8 mouse cellular contexts compared by ENCODE assay signal in genomic region chr8:94966578-94966977, GRCm38 (mm10). TPM values are rescaled to one million over a fixed set of nuclear protein-coding genes. Genes with fewer than 3 reads are reported as not detected.
A peak's percentile ranks its signal among the peaks of the same experiment; 100 is the strongest.
DNase-seq lines count a peak whose midpoint lies in the region; ATAC-seq and TF ChIP-seq lines count a peak whose summit lies in the region.

No protein-coding gene starts in this region.

- no peaks in the 10 kb centered on the region for H3K36me3 ChIP-seq in hindbrain, embryonic 10.5 days
- no peaks in the 10 kb centered on the region for H3K36me3 ChIP-seq in hindbrain, embryonic 13.5 days
- no peaks in the 10 kb centered on the region for H3K36me3 ChIP-seq in E14TG2a.4 (ENCODE audit: insufficient read depth, low read length)

- 30% methylated on average over 7 of the region's 7 CpGs for WGBS in hindbrain, embryonic 10.5 days
- WGBS in hindbrain, embryonic 13.5 days = 25% methylated on average over 7 of the region's 7 CpGs

- no peaks in the 10 kb centered on the region for H3K9me3 ChIP-seq in hindbrain, embryonic 10.5 days
- H3K9me3 ChIP-seq in hindbrain, embryonic 13.5 days = no peaks in the 10 kb centered on the region
- H3K9me3 ChIP-seq in E14TG2a.4 (ENCODE audit: low read length) = no peaks in the 10 kb centered on the region

- 0 out of 2 replicates have a peak, but pooled peaks cover 4% of the 10 kb centered on the region for H3K27me3 ChIP-seq in hindbrain, embryonic 10.5 days (ENCODE audit: insufficient read depth, poor library complexity, severe bottlenecking)
- no peaks in the 10 kb centered on the region for H3K27me3 ChIP-seq in hindbrain, embryonic 13.5 days
- 0 out of 2 replicates have a peak, but pooled peaks cover 2% of the 10 kb centered on the region for H3K27me3 ChIP-seq in E14TG2a.4 (ENCODE audit: insufficient read depth, low read length)

- no peak overlapping the region for H3K27ac ChIP-seq in hindbrain, embryonic 10.5 days
- no peak overlapping the region for H3K27ac ChIP-seq in hindbrain, embryonic 13.5 days
- H3K27ac ChIP-seq in cortical plate, adult 2 months (ENCODE audit: insufficient read depth, low read length) = no peak overlapping the region

- no peak overlapping the region for H3K9ac ChIP-seq in hindbrain, embryonic 13.5 days

- no peak overlapping the region for H3K4me3 ChIP-seq in hindbrain, embryonic 10.5 days
- H3K4me3 ChIP-seq in hindbrain, embryonic 13.5 days = no peak overlapping the region
- H3K4me3 ChIP-seq in E14TG2a.4 (replicated peaks; ENCODE audit: low read length) = no peak overlapping the region
- no peak overlapping the region for H3K4me3 ChIP-seq in cortical plate, adult 2 months (ENCODE audit: insufficient read depth, low read length)

- peak; percentile 62 for TF ChIP-seq CTCF in E14TG2a.4 (conservative IDR thresholded peaks at IDR 0.05; ENCODE audit: low read length)
- TF ChIP-seq CTCF in cortical plate, adult 2 months (IDR thresholded peaks at IDR 0.05; ENCODE audit: extremely low read depth, insufficient read depth, low read length) = peak; percentile 57

- peak; percentile 49 for DNase-seq in hindbrain, embryonic 10.5 days (ENCODE audit: low spot score)
- DNase-seq in kidney, postnatal 36 days = peak; percentile 65 to 72
- DNase-seq in naive thymus-derived CD4-positive, alpha-beta T cell, adult 2 months (ENCODE audit: low read depth) = peak; percentile 77
- no peak for DNase-seq in adrenal gland, adult 18-20 months (ENCODE audit: low spot score in 2 of 2)
- no peak for DNase-seq in layer of hippocampus, postnatal 14 days (ENCODE audit: low spot score in 2 of 2)

- no peak for ATAC-seq in hindbrain, embryonic 13.5 days (ENCODE audit: low FRiP score)

- no peak overlapping the region for H3K4me2 ChIP-seq in hindbrain, embryonic 13.5 days

- no peak for TF ChIP-seq POLR2A in cortical plate, adult 2 months (IDR thresholded peaks at IDR 0.05; ENCODE audit: extremely low read depth, insufficient read depth, low read length)

- H3K4me1 ChIP-seq in hindbrain, embryonic 10.5 days (replicated peaks) = 0 out of 2 replicates have a peak, but pooled peaks cover 3% of the 10 kb centered on the region
- peaks cover 9% of the 10 kb centered on the region; the same call in 1 of the 2 replicates for H3K4me1 ChIP-seq in hindbrain, embryonic 13.5 days (replicated peaks)
- H3K4me1 ChIP-seq in E14TG2a.4 (replicated peaks; ENCODE audit: low read depth, low read length) = no peaks in the 10 kb centered on the region
- H3K4me1 ChIP-seq in cortical plate, adult 2 months (ENCODE audit: control insufficient read depth, insufficient read depth, low read length) = no peaks in the 10 kb centered on the region

RNA-seq across cellular contexts. Expression of gene Adgrg1, which starts 8.0 kb away (rescaled TPM):
- 101 and 186 TPM in 2 replicates for polyA plus RNA-seq in hindbrain, embryonic 10.5 days (2016; fragmentation: Nextera tagmentation; extraction: Ambion mirVana)
- 158 and 162 TPM in 2 replicates for polyA plus RNA-seq in hindbrain, embryonic 13.5 days (2015; fragmentation: Nextera tagmentation; extraction: Ambion mirVana)
- 63.4 and 63.8 TPM in 2 replicates for polyA plus RNA-seq in cortical plate, adult 2 months (2012; rRNA removed)
- 10 to 100 TPM; 24.1 to 43.3 TPM for total RNA-seq in adrenal gland, adult 18-20 months (2021)
- 100 to 1,000 TPM; 113 to 146 TPM for total RNA-seq in layer of hippocampus, postnatal 14 days (2021)

RNA-seq across cellular contexts. Expression of gene Adgrg5, which starts 43.1 kb away (rescaled TPM):
- 0.22 and 0.68 TPM in 2 replicates for polyA plus RNA-seq in hindbrain, embryonic 10.5 days (2016; fragmentation: Nextera tagmentation; extraction: Ambion mirVana)
- not detected in 2 replicates for polyA plus RNA-seq in hindbrain, embryonic 13.5 days (2015; fragmentation: Nextera tagmentation; extraction: Ambion mirVana)
- polyA plus RNA-seq in cortical plate, adult 2 months (2012; rRNA removed) = 0.06 and 0.10 TPM in 2 replicates
- 1 to 10 TPM; 1.4 to 1.6 TPM for total RNA-seq in adrenal gland, adult 18-20 months (2021)
- not detected for total RNA-seq in layer of hippocampus, postnatal 14 days (2021)

RNA-seq across cellular contexts. Expression of gene Ccdc102a, which starts 48.7 kb away (rescaled TPM):
- 15.7 and 17.5 TPM in 2 replicates for polyA plus RNA-seq in hindbrain, embryonic 10.5 days (2016; fragmentation: Nextera tagmentation; extraction: Ambion mirVana)
- 6.3 and 7.8 TPM in 2 replicates for polyA plus RNA-seq in hindbrain, embryonic 13.5 days (2015; fragmentation: Nextera tagmentation; extraction: Ambion mirVana)
- polyA plus RNA-seq in cortical plate, adult 2 months (2012; rRNA removed) = 2.1 and 3.0 TPM in 2 replicates
- total RNA-seq in adrenal gland, adult 18-20 months (2021) = 1 to 10 TPM; 5.2 to 5.5 TPM
- 1 to 10 TPM; 2.7 to 3.8 TPM for total RNA-seq in layer of hippocampus, postnatal 14 days (2021)

RNA-seq across cellular contexts. Expression of gene Adgrg3, which starts 50.9 kb away (rescaled TPM):
- polyA plus RNA-seq in hindbrain, embryonic 10.5 days (2016; fragmentation: Nextera tagmentation; extraction: Ambion mirVana) = 3.2 and 3.5 TPM in 2 replicates
- 1.3 and 1.6 TPM in 2 replicates for polyA plus RNA-seq in hindbrain, embryonic 13.5 days (2015; fragmentation: Nextera tagmentation; extraction: Ambion mirVana)
- 0.30 and 0.40 TPM in 2 replicates for polyA plus RNA-seq in cortical plate, adult 2 months (2012; rRNA removed)
- total RNA-seq in adrenal gland, adult 18-20 months (2021) = 1 to 10 TPM; 2.1 to 2.2 TPM
- under 1 TPM in 1 of 2 experiments, not detected in 1; 0.48 TPM for total RNA-seq in layer of hippocampus, postnatal 14 days (2021)

Comparison
In these comparisons a context has a peak if more than half of its experiments do, and no peak if none do; other contexts are left out.
1. DNase-seq: peak in hindbrain, embryonic 10.5 days (single experiment), kidney, postnatal 36 days (2 of 2) and naive thymus-derived CD4-positive, alpha-beta T cell, adult 2 months (single experiment); none in adrenal gland, adult 18-20 months (0 of 2) and layer of hippocampus, postnatal 14 days (0 of 2).